Mouse (Mus musculus) midbrain, embryonic 14.5 days (tissue): ENCODE measurements around the gene Gna15. TPM values are rescaled to one million over a fixed set of nuclear protein-coding genes. Genes with fewer than 3 reads are reported as not detected.

Experiments
- ATAC-seq: fragments of 200-750 bp; cut with Nextera tagmentation; 2 replicates; pipeline ENCODE4 v1.8.0; 2017; ENCODE audit warnings: moderate number of reproducible peaks, moderate library complexity; ENCODE audit not compliant: low FRiP score, low TSS enrichment
- DNase-seq: peaks from one replicate; pipeline ENCODE4 v3.0.0-alpha.2; 2015
- H3K27ac ChIP-seq: fragments of 300-500 bp; sonication (generic); replicated peaks from 2 replicates; pipeline ENCODE4 v1.5.1; 2014; ENCODE audit warnings: mild to moderate bottlenecking, low read depth, low read length, moderate library complexity
- H3K27me3 ChIP-seq: fragments of 300-500 bp; sonication (generic); 2 replicates; pipeline ENCODE4 v1.6.1; 2014; ENCODE audit warnings: low read length, control low read depth, mixed read lengths; ENCODE audit not compliant: control insufficient read depth, insufficient read depth
- H3K36me3 ChIP-seq: fragments of 300-500 bp; sonication (generic); 2 replicates; pipeline ENCODE4 v1.6.1; 2014; ENCODE audit warnings: low read length, control low read depth; ENCODE audit not compliant: control insufficient read depth, insufficient read depth
- H3K4me1 ChIP-seq: fragments of 300-500 bp; sonication (generic); 2 replicates; pipeline ENCODE4 v1.6.1; 2014; ENCODE audit warnings: mild to moderate bottlenecking, antibody characterized with exemption, low read length, control low read depth; ENCODE audit not compliant: control insufficient read depth, insufficient read depth
- H3K4me2 ChIP-seq: fragments of 300-500 bp; sonication (generic); 2 replicates; pipeline ENCODE4 v1.6.1; 2014; ENCODE audit warnings: mild to moderate bottlenecking, low read length, moderate library complexity
- H3K4me3 ChIP-seq: fragments of 300-500 bp; sonication (generic); replicated peaks from 2 replicates; pipeline ENCODE4 v1.5.1; 2014; ENCODE audit warnings: low read depth, low read length
- H3K9ac ChIP-seq: fragments of 300-500 bp; sonication (generic); replicated peaks from 2 replicates; pipeline ENCODE4 v1.6.1; 2014; ENCODE audit warnings: mild to moderate bottlenecking, low read length, moderate library complexity
- H3K9me3 ChIP-seq: fragments of 300-500 bp; sonication (generic); 2 replicates; pipeline ENCODE4 v1.6.1; 2016; ENCODE audit warnings: low read length, control low read depth, mixed read lengths; ENCODE audit not compliant: control insufficient read depth
- WGBS: fragments of 180-500 bp; shearing (Covaris S2); extraction: QIAGEN DNeasy Blood & Tissue Kit; methylation state at CpG from one replicate; pipeline ENCODE4 v1.1.7; 2014; 5-methylcytosine and 5-hydroxymethylcytosine counted together
- polyA plus RNA-seq: library from polyadenylated mRNA; unstranded; fragments of >200 nt; fragmentation: Nextera tagmentation; extraction: Ambion mirVana; gene quantifications from 2 replicates; pipeline ENCODE4 v1.2.1, GENCODE M21; 2014

Gene Gna15
- polyA plus RNA-seq, 1 experiment from 2014 or later, result 0.88 TPM

- ATAC-seq (peak; percentile 32), DNase-seq (no peak)
- 1% methylated on average over 36 of the region's 36 CpGs for WGBS
- H3K4me2 ChIP-seq, result peak overlapping the region; percentile 81
- no peaks in the 10 kb centered on the region for H3K9me3 ChIP-seq
- H3K4me1 ChIP-seq, result peaks cover 28% of the 10 kb centered on the region
- peaks cover 2% of the 10 kb centered on the region; the same call in 1 of the 2 replicates for H3K27me3 ChIP-seq
- peak overlapping the region; percentile 87 for H3K4me3 ChIP-seq
- H3K9ac ChIP-seq, result peak overlapping the region; percentile 99
- peak overlapping the region; percentile 89 for H3K27ac ChIP-seq
- peaks cover 24% of the 10 kb centered on the region for H3K36me3 ChIP-seq
Measured at GRCm38 (mm10) chr10:81559627-81560539, 35.9 kb upstream of the Gna15 start.

GRCm38 (mm10) chr10:81559163-81559626 is 35.2 kb upstream of the Gna15 start, which contains the start of gene Aes:
Aes (plus strand) TSS chr10:81559488.
- ATAC-seq, result peak; percentile 66
- H3K27ac ChIP-seq, result peak within 1 kb of the TSS; percentile 89
- peaks cover 26% of the 10 kb centered on the region for H3K4me1 ChIP-seq
- H3K9me3 ChIP-seq, result no peaks in the 10 kb centered on the region
- H3K9ac ChIP-seq, result peak within 1 kb of the TSS; percentile 99
- 0% methylated on average over 44 of the region's 53 CpGs for WGBS
- peak within 1 kb of the TSS; percentile 81 for H3K4me2 ChIP-seq
- no peaks in the 10 kb centered on the region for H3K27me3 ChIP-seq
- DNase-seq, result peak; percentile 80
- peak within 1 kb of the TSS; percentile 87 for H3K4me3 ChIP-seq
- H3K36me3 ChIP-seq, result peaks cover 17% of the 10 kb centered on the region

- H3K9ac ChIP-seq, result no peak overlapping the region
- no peaks in the 10 kb centered on the region for H3K27me3 ChIP-seq
- no peak overlapping the region for H3K27ac ChIP-seq
- DNase-seq (no peak), ATAC-seq (no peak)
- no peak overlapping the region for H3K4me2 ChIP-seq
- no peaks in the 10 kb centered on the region for H3K9me3 ChIP-seq
- WGBS, result 60% methylated on average over 1 of the region's 1 CpGs
- peaks cover 6% of the 10 kb centered on the region; the same call in 1 of the 2 replicates for H3K36me3 ChIP-seq
- no peak overlapping the region for H3K4me3 ChIP-seq
- H3K4me1 ChIP-seq, result peaks cover 12% of the 10 kb centered on the region
Measured at GRCm38 (mm10) chr10:81557491-81557890, 33.5 kb upstream of the Gna15 start.

- no peak for DNase-seq
- H3K4me1 ChIP-seq, result peaks cover 12% of the 10 kb centered on the region
- no peak for ATAC-seq
- no peak overlapping the region for H3K27ac ChIP-seq
- 75% methylated on average over 3 of the region's 3 CpGs for WGBS
- no peak overlapping the region for H3K9ac ChIP-seq
- H3K36me3 ChIP-seq, result peaks cover 2% of the 10 kb centered on the region; the same call in 1 of the 2 replicates
- no peaks in the 10 kb centered on the region for H3K27me3 ChIP-seq
- H3K9me3 ChIP-seq, result no peaks in the 10 kb centered on the region
- no peak overlapping the region for H3K4me2 ChIP-seq
- H3K4me3 ChIP-seq, result no peak overlapping the region
Measured at GRCm38 (mm10) chr10:81556282-81556681, 32.3 kb upstream of the Gna15 start.

GRCm38 (mm10) chr10:81553807-81554755 is 30.1 kb upstream of the Gna15 start:
- DNase-seq (no peak), ATAC-seq (no peak)
- H3K4me1 ChIP-seq, result peaks cover 4% of the 10 kb centered on the region; the same call in 1 of the 2 replicates
- 87% methylated on average over 6 of the region's 6 CpGs for WGBS
- H3K36me3 ChIP-seq, result no peaks in the 10 kb centered on the region
- no peaks in the 10 kb centered on the region for H3K9me3 ChIP-seq
- H3K27ac ChIP-seq, result no peak overlapping the region
- H3K4me2 ChIP-seq, result no peak overlapping the region
- H3K27me3 ChIP-seq, result no peaks in the 10 kb centered on the region; the same call in 1 of the 2 replicates
- no peak overlapping the region for H3K9ac ChIP-seq
- H3K4me3 ChIP-seq, result no peak overlapping the region

- H3K9me3 ChIP-seq, result no peaks in the 10 kb centered on the region
- no peaks in the 10 kb centered on the region; the same call in 1 of the 2 replicates for H3K27me3 ChIP-seq
- H3K9ac ChIP-seq, result no peak overlapping the region
- DNase-seq (no peak), ATAC-seq (no peak)
- H3K27ac ChIP-seq, result no peak overlapping the region
- no peaks in the 10 kb centered on the region for H3K4me1 ChIP-seq
- H3K36me3 ChIP-seq, result no peaks in the 10 kb centered on the region
- 82% methylated on average over 5 of the region's 5 CpGs for WGBS
- H3K4me3 ChIP-seq, result no peak overlapping the region
- H3K4me2 ChIP-seq, result no peak overlapping the region
Measured at GRCm38 (mm10) chr10:81553232-81553631, 29.2 kb upstream of the Gna15 start.

- Histone ChIP-seq H3K4me1 (no peaks in the 10 kb centered on the region), H3K27ac (no peak overlapping the region), H3K9ac (no peak overlapping the region; the same call in 1 of the 2 replicates), H3K4me2 (peak overlapping the region; percentile 25; the same call in 1 of the 2 replicates), H3K4me3 (no peak overlapping the region), H3K27me3 (no peaks in the 10 kb centered on the region; the same call in 1 of the 2 replicates), H3K36me3 (no peaks in the 10 kb centered on the region), H3K9me3 (no peaks in the 10 kb centered on the region)
- ATAC-seq (peak; percentile 83), DNase-seq (peak; percentile 92)
- WGBS, result 6% methylated on average over 12 of the region's 12 CpGs
Measured at GRCm38 (mm10) chr10:81551597-81552102, 27.6 kb upstream of the Gna15 start.

- H3K4me1 ChIP-seq, result 0 out of 2 replicates have a peak, but pooled peaks cover 4% of the 10 kb centered on the region
- DNase-seq (peak; percentile 70), ATAC-seq (no peak)
- no peak overlapping the region for H3K27ac ChIP-seq
- 17% methylated on average over 7 of the region's 7 CpGs for WGBS
- H3K4me2 ChIP-seq, result no peak overlapping the region
- H3K9me3 ChIP-seq, result no peaks in the 10 kb centered on the region
- no peak overlapping the region for H3K4me3 ChIP-seq
- H3K27me3 ChIP-seq, result no peaks in the 10 kb centered on the region; the same call in 1 of the 2 replicates
- no peaks in the 10 kb centered on the region for H3K36me3 ChIP-seq
- no peak overlapping the region for H3K9ac ChIP-seq
Measured at GRCm38 (mm10) chr10:81550257-81550656, 26.2 kb upstream of the Gna15 start.
